Mouse (Mus musculus) limb, embryonic 14.5 days (tissue): ENCODE measurements around the gene Mrps15. TPM values are rescaled to one million over a fixed set of nuclear protein-coding genes. Genes with fewer than 3 reads are reported as not detected.

Experiments used
- ATAC-seq: fragments of 200-750 bp; cut with Nextera tagmentation; 2 replicates; pipeline ENCODE4 v1.8.0; 2017; ENCODE audit warnings: low read depth, moderate number of reproducible peaks, moderate TSS enrichment; ENCODE audit not compliant: low FRiP score
- DNase-seq: peaks from one replicate; pipeline ENCODE4 v3.0.0-alpha.2; 2015; ENCODE audit warnings: low spot score
- H3K27ac ChIP-seq: fragments of 300-500 bp; sonication (generic); replicated peaks from 2 replicates; pipeline ENCODE4 v1.5.1; 2014; ENCODE audit warnings: low read depth, mild to moderate bottlenecking, low read length, moderate library complexity, mixed read lengths
- H3K27me3 ChIP-seq: fragments of 300-500 bp; sonication (generic); 2 replicates; pipeline ENCODE4 v1.6.1; 2014; ENCODE audit warnings: low read length, mixed read lengths; ENCODE audit not compliant: control insufficient read depth, insufficient read depth
- H3K36me3 ChIP-seq: fragments of 300-500 bp; sonication (generic); 2 replicates; pipeline ENCODE4 v1.6.1; 2014; ENCODE audit warnings: mild to moderate bottlenecking, low read length, moderate library complexity, mixed read lengths; ENCODE audit not compliant: control insufficient read depth, insufficient read depth
- H3K4me1 ChIP-seq: fragments of 300-500 bp; sonication (generic); 2 replicates; pipeline ENCODE4 v1.6.1; 2014; ENCODE audit warnings: antibody characterized with exemption, low read length, mixed read lengths; ENCODE audit not compliant: control insufficient read depth, insufficient read depth
- H3K4me2 ChIP-seq: fragments of 300-500 bp; sonication (generic); replicated peaks from 2 replicates; pipeline ENCODE4 v1.6.1; 2014; ENCODE audit warnings: low read depth, mild to moderate bottlenecking, low read length, moderate library complexity; ENCODE audit not compliant: severe bottlenecking
- H3K4me3 ChIP-seq: fragments of 300-500 bp; sonication (generic); replicated peaks from 2 replicates; pipeline ENCODE4 v1.5.1; 2014; ENCODE audit warnings: low read length
- H3K9ac ChIP-seq: fragments of 300-500 bp; sonication (generic); 2 replicates; pipeline ENCODE4 v1.6.1; 2014; ENCODE audit warnings: mild to moderate bottlenecking, low read depth, low read length, moderate library complexity; ENCODE audit not compliant: severe bottlenecking
- H3K9me3 ChIP-seq: fragments of 300-500 bp; sonication (generic); 2 replicates; pipeline ENCODE4 v1.6.1; 2016; ENCODE audit warnings: low read length; ENCODE audit not compliant: control insufficient read depth
- POLR2A ChIP-seq: fragments of 200-500 bp; IDR thresholded peaks from 2 replicates; pipeline ENCODE4 v1.8.0; 2012; ENCODE audit warnings: inconsistent platforms, mild to moderate bottlenecking, moderate library complexity, borderline replicate concordance; ENCODE audit not compliant: insufficient read depth, insufficient read length; ENCODE audit errors: extremely low read depth
- whole genome bisulfite sequencing: fragments of 180-500 bp; shearing (Covaris S2); extraction: QIAGEN DNeasy Blood & Tissue Kit; methylation state at CpG from one replicate; pipeline ENCODE4 v1.1.7; 2014; 5-methylcytosine and 5-hydroxymethylcytosine counted together
- polyA plus RNA-seq, 2 experiments: library from polyadenylated mRNA; depleted of rRNA in 1 of 2; stranded (reverse) in 1 of 2; unstranded in 1 of 2; fragments of >200 nt; fragmentation: Nextera tagmentation in 1 of 2; extraction: Ambion mirVana in 1 of 2; gene quantifications; 2 replicates each; pipeline versions ENCODE4 v1.2.1 to v1.2.3; 2012 to 2014

Gene Mrps15
- polyA plus RNA-seq (2012; rRNA removed) (78.0 and 83.5 TPM in 2 replicates), polyA plus RNA-seq (2014; fragmentation: Nextera tagmentation; extraction: Ambion mirVana) (139 and 140 TPM in 2 replicates)

GRCm38 (mm10) chr4:126046851-126047585 lies at the start of gene Mrps15:
TSS of gene Mrps15 (plus strand) at chr4:126046925.
- Histone ChIP-seq H3K4me1 (peaks cover 6% of the 10 kb centered on the region; the same call in 1 of the 2 replicates), H3K9me3 (no peaks in the 10 kb centered on the region), H3K36me3 (peaks cover 23% of the 10 kb centered on the region), H3K9ac (peak within 1 kb of the TSS; percentile 75), H3K27me3 (no peaks in the 10 kb centered on the region), H3K4me2 (peak within 1 kb of the TSS; percentile 86), H3K27ac (peak within 1 kb of the TSS; percentile 67; the same call in 1 of the 2 replicates), H3K4me3 (peak within 1 kb of the TSS; percentile 81)
- WGBS, result under 1% methylated on average over 55 of the region's 56 CpGs
- ATAC-seq (peak; percentile 95), DNase-seq (peak; percentile 96)
- 0 out of 2 replicates have a peak, but pooled peaks have one; percentile 32 for TF ChIP-seq POLR2A

GRCm38 (mm10) chr4:125997826-125998225 lies 48.9 kb upstream of the Mrps15 start:
- H3K27ac ChIP-seq, result no peak overlapping the region
- no peak overlapping the region for H3K4me3 ChIP-seq
- DNase-seq (no peak), ATAC-seq (no peak)
- no peak overlapping the region for H3K4me2 ChIP-seq
- H3K4me1 ChIP-seq, result no peaks in the 10 kb centered on the region
- no peak overlapping the region for H3K9ac ChIP-seq
- TF ChIP-seq POLR2A, result no peak
- no peaks in the 10 kb centered on the region for H3K27me3 ChIP-seq
- no peaks in the 10 kb centered on the region for H3K9me3 ChIP-seq
- no peaks in the 10 kb centered on the region for H3K36me3 ChIP-seq
- WGBS, result 96% methylated on average over 2 of the region's 2 CpGs

GRCm38 (mm10) chr4:126001311-126002199 lies 45.2 kb upstream of the Mrps15 start:
- DNase-seq (no peak), ATAC-seq (no peak)
- Histone ChIP-seq H3K27ac (no peak overlapping the region), H3K4me2 (no peak overlapping the region), H3K4me1 (no peaks in the 10 kb centered on the region), H3K4me3 (no peak overlapping the region), H3K27me3 (no peaks in the 10 kb centered on the region), H3K9ac (no peak overlapping the region), H3K9me3 (no peaks in the 10 kb centered on the region), H3K36me3 (no peaks in the 10 kb centered on the region)
- 81% methylated on average over 12 of the region's 12 CpGs for WGBS
- no peak for TF ChIP-seq POLR2A

DNA sequence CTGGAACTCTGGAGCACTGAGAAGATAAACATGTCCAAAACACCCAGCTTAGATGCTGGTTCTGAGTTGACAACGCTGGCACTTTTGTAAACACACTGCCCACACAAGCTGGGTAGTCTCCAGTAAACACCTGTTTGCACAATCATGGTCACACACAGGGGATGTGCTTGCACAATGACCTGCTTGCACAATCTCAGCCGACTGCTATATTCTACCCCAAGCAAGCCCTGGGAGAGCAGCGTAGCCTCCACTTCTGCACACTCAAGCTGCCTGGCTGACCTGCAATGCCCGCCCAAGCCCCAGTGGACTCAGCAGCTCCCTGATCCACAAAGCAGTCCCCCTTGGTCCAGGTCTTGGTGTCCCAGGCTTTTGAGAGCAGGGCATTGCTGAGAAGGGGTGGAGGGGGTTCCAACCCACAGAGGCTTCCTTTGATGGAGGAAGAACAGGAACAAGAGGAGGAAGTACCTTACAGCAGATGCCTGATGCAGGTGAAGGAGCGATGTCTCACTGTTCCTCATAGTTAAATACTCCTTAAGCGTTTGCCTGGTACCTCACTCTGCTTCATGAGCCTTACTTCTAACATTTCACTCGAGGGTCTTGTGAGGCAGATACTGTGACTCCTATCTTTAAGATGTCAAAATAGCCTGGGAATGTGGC lies 28.9 kb upstream of the Mrps15 start:
- 82% methylated on average over 7 of the region's 7 CpGs for WGBS
- Histone ChIP-seq H3K27ac (no peak overlapping the region), H3K4me3 (no peak overlapping the region), H3K27me3 (no peaks in the 10 kb centered on the region), H3K9me3 (no peaks in the 10 kb centered on the region), H3K4me2 (no peak overlapping the region), H3K36me3 (no peaks in the 10 kb centered on the region), H3K4me1 (no peaks in the 10 kb centered on the region), H3K9ac (no peak overlapping the region)
- DNase-seq (no peak), ATAC-seq (no peak)
- no peak for TF ChIP-seq POLR2A

DNA sequence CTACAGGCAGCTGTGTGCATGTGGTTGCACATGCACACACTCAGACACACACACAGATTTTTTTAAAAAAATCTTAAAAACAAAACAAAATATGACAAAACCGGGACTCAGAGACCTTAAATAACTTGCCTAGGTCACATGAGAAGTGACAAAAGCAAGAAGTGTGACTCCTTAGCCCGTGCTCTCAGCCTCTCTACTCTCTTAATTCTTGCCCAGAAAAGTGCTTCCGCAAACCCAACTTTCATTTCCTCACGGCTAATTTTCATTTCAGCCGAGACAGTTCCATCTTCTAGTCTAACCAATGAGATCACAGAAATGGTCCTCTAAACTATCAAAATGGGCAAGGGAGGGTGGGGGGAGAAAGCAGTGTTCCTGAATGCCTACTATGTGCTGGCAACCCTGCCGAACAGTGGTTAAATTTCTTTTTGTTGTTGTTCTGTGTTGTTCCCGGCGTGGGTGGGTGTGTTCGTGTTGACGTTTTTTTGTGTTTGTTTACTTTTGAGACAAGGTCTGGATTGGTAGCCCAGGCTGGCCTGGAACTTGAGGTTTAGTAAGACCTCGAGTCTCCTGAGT lies 27.7 kb upstream of the Mrps15 start:
- 76% methylated on average over 11 of the region's 11 CpGs for WGBS
- H3K4me3 ChIP-seq, result no peak overlapping the region
- H3K9ac ChIP-seq, result no peak overlapping the region
- no peak for TF ChIP-seq POLR2A
- no peak for DNase-seq
- no peak overlapping the region for H3K27ac ChIP-seq
- no peaks in the 10 kb centered on the region for H3K4me1 ChIP-seq
- ATAC-seq, result no peak
- H3K9me3 ChIP-seq, result no peaks in the 10 kb centered on the region
- no peak overlapping the region for H3K4me2 ChIP-seq
- H3K36me3 ChIP-seq, result no peaks in the 10 kb centered on the region
- H3K27me3 ChIP-seq, result no peaks in the 10 kb centered on the region
